Mouse (Mus musculus) left cerebral cortex, adult 8-10 months (tissue): Measurements from ENCODE around the gene Pex10. TPM values are rescaled to one million over a fixed set of nuclear protein-coding genes. Genes with fewer than 3 reads are reported as not detected.

ENCODE experiments used
- DNase-seq, 2 experiments: peaks; one replicate each; pipeline ENCODE4 v3.0.0; 2022; ENCODE audit warnings: low spot score in 2 of 2
- total RNA-seq, 4 experiments: library from RNA; stranded (reverse); gene quantifications; 2 replicates each; pipeline ENCODE4 v1.2.4; 2022

The Pex10 gene
- total RNA-seq, 4 experiments from 2014 or later, result 17.6 to 21.2 (median 19.5) TPM

- no peak for DNase-seq
Observed at GRCm38 (mm10) chr4:155092718-155093430, 26.1 kb downstream of the Pex10 start.

DNA sequence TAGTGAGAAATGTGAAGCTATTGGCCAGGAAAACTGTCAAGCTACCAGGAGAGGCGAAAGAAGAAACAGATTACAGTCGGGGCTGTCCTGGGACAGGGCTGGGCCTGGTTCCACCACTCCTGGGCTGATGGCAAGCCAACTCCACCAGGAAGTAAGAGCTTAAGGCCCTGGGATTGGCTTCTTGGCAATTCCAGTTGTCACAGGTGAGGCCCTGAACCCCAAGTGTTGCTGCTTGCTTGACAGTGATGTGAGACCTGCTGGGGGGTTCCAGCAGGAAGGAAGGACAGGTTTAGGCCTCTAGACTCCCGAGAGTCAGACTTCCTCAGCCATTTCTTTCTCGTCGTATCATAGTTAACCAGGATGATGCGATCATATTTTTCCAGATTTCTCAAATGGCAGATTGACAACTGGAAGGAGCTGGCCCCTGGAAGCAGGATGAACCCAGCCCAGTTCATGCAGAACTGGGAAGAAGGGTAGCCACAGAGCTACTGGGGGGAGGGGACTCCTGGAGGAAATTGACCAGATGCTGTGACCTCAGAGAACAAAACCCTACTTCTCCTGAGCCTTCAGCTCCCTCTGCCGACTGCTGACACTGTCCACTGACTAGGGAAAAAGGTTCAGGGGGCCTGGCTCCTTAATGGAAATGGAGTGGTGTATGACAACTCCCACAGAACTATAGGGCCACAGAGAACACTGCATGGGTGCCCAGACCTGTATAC lies 26.8 kb downstream of the Pex10 start:
- no peak for DNase-seq

- no peak for DNase-seq
Observed at GRCm38 (mm10) chr4:155094565-155094964, 27.7 kb downstream of the Pex10 start.

GRCm38 (mm10) chr4:155095238-155095900 lies 28.6 kb downstream of the Pex10 start:
- DNase-seq, result peak; percentile 68 to 82

DNA sequence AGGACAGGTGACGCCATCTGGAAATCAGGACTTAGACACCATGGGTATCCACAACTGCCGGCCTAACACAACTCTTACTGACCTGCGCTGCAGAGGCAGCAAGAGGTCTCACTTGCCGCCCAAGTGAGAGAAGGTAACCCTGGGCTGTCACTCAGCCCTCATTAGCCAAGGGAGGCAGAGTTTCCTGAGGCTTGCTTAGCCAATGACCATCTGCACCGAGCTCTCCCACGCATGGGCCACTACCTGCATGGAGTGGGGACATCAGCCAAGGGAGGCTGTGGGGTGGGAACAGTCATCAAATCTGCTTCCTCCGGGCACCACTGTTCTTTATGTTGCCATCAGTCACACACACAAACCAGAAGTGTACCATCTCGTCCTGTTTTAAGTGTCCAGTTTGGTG lies 29.2 kb downstream of the Pex10 start:
- DNase-seq, result no peak

DNA sequence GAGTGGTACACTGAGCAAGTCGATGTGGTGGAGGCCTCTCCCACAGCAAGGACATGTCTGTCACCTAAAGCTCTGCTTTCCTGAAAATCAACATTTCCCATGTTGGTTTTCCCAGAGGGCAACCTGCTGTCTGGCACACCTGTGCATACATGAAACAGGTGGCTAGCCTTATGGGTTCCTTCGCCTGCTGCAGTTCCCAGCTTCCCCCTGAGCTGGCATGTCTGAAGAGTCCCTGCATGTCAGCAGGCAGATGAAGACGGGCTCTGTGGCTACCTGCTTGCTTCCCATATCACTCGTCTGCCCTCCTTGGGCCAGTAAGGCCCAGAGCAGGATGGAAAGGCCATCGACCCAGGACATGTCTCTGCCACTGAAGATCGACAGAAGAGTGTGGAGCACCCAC lies 30.6 kb downstream of the Pex10 start:
- DNase-seq, result no peak

GRCm38 (mm10) chr4:155098572-155098971 lies 31.8 kb downstream of the Pex10 start:
- no peak for DNase-seq

DNA sequence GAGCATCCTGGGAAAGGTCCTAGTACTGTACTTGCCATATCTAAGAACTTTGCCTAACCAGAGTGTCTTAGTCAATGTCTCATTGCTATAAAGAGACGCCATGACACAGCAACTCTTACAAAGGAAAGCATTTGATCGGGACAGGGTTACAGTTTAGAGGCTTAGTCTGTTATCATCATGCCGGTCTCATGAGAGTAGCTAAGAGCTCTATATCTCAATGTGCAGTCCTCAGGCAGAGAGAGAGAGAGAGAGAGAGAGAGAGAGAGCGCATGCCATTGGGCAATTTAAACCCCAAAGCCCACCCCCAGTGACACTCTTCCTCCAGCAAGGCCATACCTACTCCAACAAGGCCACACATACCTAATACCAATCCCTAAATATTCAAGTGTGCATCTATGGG lies 41.1 kb downstream of the Pex10 start:
- no peak for DNase-seq

GRCm38 (mm10) chr4:155109471-155109870 lies 42.7 kb downstream of the Pex10 start:
- no peak for DNase-seq

DNA sequence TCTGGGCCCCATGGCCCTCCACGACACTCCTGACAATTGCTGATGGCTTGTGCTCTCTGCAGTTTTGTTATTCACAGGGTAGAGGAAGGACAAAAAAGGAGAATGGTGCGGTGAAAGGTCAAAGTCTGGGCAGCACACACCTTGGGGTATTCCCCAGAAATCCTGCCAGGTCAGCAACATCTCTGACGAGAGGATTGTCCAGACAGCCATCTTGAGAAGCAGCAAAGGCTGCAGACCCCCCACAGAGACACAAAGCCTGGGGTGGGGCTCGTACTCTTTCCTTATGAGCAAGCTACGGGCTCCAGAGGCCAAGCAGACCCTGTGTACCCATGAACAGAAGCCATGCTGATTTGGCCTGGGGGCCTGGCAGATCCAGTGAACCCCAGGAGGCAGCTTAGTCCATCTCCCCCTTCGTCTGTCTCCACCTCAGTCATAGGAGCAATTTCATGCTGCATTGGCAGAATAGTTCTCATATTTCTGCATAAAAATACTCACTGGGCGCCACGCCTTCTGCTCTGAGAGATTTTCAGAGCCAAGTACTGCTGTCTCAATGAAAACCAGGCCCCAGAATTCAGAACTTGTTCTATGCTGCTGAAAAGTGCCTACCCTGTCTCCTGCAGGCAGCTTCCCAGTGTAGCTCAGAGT lies 47.1 kb downstream of the Pex10 start:
- DNase-seq, result no peak

DNA sequence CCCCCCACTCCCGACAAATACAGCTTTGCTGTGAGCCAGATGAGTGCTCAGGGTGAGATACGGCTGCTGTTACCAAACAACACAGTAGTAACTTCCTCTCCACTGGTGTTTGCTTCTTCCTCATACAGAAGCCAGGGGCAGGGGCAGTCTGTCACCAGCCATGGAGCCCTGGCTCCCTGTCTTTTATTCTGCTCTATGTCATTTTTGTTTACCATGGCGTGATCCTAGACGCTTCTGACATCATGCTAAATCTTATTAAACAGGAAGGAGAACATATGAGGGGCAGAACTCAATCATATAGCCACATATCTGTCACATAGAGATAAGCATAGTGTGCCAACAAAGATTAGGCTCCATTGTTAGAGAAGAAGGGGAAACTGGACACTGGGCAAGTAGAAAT lies 49.8 kb downstream of the Pex10 start:
- DNase-seq, result no peak

DNA sequence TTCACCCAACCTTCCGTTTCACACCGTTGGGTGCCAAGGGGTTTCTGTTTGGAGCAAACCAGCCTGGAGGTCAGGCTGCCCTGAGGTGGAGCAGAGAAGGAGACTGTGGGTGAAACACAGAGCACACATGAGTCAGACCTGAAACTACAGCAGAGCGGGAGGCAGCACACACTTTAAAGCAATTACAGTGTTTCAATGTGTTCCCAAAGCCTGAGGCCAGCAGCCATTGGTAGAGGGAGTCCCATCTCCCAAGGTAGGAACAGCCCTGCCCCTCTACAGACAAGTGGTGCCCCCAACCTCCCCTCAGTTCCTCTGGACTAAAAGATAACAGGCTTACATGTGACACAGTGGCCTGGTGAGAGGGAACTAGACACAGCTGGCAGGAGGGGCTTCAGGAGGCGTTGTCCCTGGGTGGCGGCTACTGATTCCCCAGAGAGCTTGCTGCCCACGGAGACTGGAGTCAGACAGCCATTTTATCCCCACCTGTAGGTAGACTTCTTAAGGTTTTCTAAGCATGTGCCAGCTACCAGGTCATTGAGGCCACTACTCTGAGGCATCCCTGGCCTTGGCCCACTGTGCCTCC lies 50.7 kb downstream of the Pex10 start:
- DNase-seq, result no peak

GRCm38 (mm10) chr4:155118278-155118677 lies 51.5 kb downstream of the Pex10 start:
- DNase-seq, result no peak

GRCm38 (mm10) chr4:155120038-155120437 lies 53.2 kb downstream of the Pex10 start:
- DNase-seq, result no peak

- no peak for DNase-seq
Observed at GRCm38 (mm10) chr4:155120583-155120982, 53.8 kb downstream of the Pex10 start.

GRCm38 (mm10) chr4:155121222-155121621 lies 54.4 kb downstream of the Pex10 start:
- DNase-seq, result no peak

Other genes starting within 250 kb of the Pex10 start
- gene Ttc34, start 229.6 kb upstream of the Pex10 start, total RNA-seq, result 1 to 10 TPM; 2.8 to 5.0 (median 4.4) TPM
- 1 to 10 TPM in 2 of 4 experiments, under 1 TPM in 2; 0.37 to 1.2 (median 0.78) TPM for gene Mmel1, start 197.4 kb upstream of the Pex10 start, total RNA-seq
- gene Fam213b, start 167.9 kb upstream of the Pex10 start, total RNA-seq, result 10 to 100 TPM; 56.5 to 68.1 (median 60.5) TPM
- 1 to 10 TPM; 1.5 to 3.0 (median 2.8) TPM for gene Tnfrsf14, start 138.5 kb upstream of the Pex10 start, total RNA-seq
- 10 to 100 TPM; 31.5 to 42.6 (median 41.9) TPM for gene Hes5, start 106.1 kb upstream of the Pex10 start, total RNA-seq
- gene Pank4, start 102.9 kb upstream of the Pex10 start, total RNA-seq, result 10 to 100 TPM; 35.5 to 44.7 (median 38.6) TPM
- gene Plch2, start 10.2 kb upstream of the Pex10 start, total RNA-seq, result 10 to 100 TPM; 56.8 to 64.3 (median 60.9) TPM
- 10 to 100 TPM; 63.3 to 69.9 (median 64.2) TPM for gene Rer1, start 19.4 kb downstream of the Pex10 start, total RNA-seq
- 10 to 100 TPM; 10.2 to 19.4 (median 12.9) TPM for gene Morn1, start 19.6 kb downstream of the Pex10 start, total RNA-seq
- 100 to 1,000 TPM; 118 to 126 (median 121) TPM for gene Ski, start 155.6 kb downstream of the Pex10 start, total RNA-seq
- 10 to 100 TPM; 32.7 to 37.6 (median 34.4) TPM for gene Faap20, start 182.8 kb downstream of the Pex10 start, total RNA-seq